Mouse (Mus musculus) heart, adult 2 months (tissue): Measurements from ENCODE around the gene Pfkfb3. TPM values are rescaled to one million over a fixed set of nuclear protein-coding genes. Genes with fewer than 3 reads are reported as not detected.
A peak's percentile ranks its signal among the peaks of the same experiment; 100 is the strongest.

Experiments
- DNase-seq, 2 experiments: peaks; one replicate each; pipeline ENCODE4 v3.0.0; 2021
- H3K27ac ChIP-seq: fragments of 200-600 bp; 2 replicates; pipeline ENCODE4 v1.8.1; 2022
- H3K27me3 ChIP-seq: fragments of 200-500 bp; 2 replicates; pipeline ENCODE4 v1.6.1; 2012; ENCODE audit warnings: mild to moderate bottlenecking, low read length, inconsistent platforms, mixed read lengths; ENCODE audit not compliant: control insufficient read depth, insufficient read depth
- H3K36me3 ChIP-seq: fragments of 200-500 bp; 2 replicates; pipeline ENCODE4 v1.6.1; 2012; ENCODE audit warnings: low read length, inconsistent platforms; ENCODE audit not compliant: control insufficient read depth, insufficient read depth
- H3K4me1 ChIP-seq: fragments of 200-500 bp; 2 replicates; pipeline ENCODE4 v1.6.1; 2011; ENCODE audit warnings: low read length; ENCODE audit not compliant: control insufficient read depth, insufficient read depth
- H3K4me3 ChIP-seq: fragments of 200-600 bp; 2 replicates; pipeline ENCODE4 v1.8.1; 2022
- H3K79me2 ChIP-seq: fragments of 200-500 bp; replicated peaks from 2 replicates; pipeline ENCODE4 v1.6.1; 2012; ENCODE audit warnings: mild to moderate bottlenecking, inconsistent platforms, low read length, moderate library complexity, mixed read lengths; ENCODE audit not compliant: control insufficient read depth, insufficient read depth
- H3K9ac ChIP-seq: fragments of 200-500 bp; 2 replicates; pipeline ENCODE4 v1.6.1; 2012; ENCODE audit warnings: low read depth, mild to moderate bottlenecking, control low read depth, inconsistent platforms, low read length, mixed read lengths
- CTCF ChIP-seq: fragments of 200-600 bp; IDR thresholded peaks from 2 replicates; pipeline ENCODE4 v1.8.1; 2022; ENCODE audit warnings: antibody characterized with exemption, mild to moderate bottlenecking, moderate library complexity
- EP300 ChIP-seq: fragments of 200-500 bp; IDR thresholded peaks from 2 replicates; pipeline ENCODE4 v1.6.1; 2011; ENCODE audit warnings: low read depth, low read length, control low read depth; ENCODE audit not compliant: insufficient read depth
- POLR2A ChIP-seq: fragments of 200-500 bp; IDR thresholded peaks from 2 replicates; pipeline ENCODE4 v1.6.1; 2011; ENCODE audit warnings: mild to moderate bottlenecking, low read depth, low read length, control low read depth; ENCODE audit not compliant: insufficient read depth
- WGBS: fragments of 180-500 bp; shearing (Covaris S2); methylation state at CpG from one replicate; pipeline ENCODE4 v1.1.7; 2018; 5-methylcytosine and 5-hydroxymethylcytosine counted together
- intact Hi-C: fragments of 180-260 bp; cut with DNase I; formaldehyde crosslinking; loops from one replicate; pipeline ENCODE4 v1.15.1; 2025
- polyA plus RNA-seq: library from polyadenylated mRNA; depleted of rRNA; stranded (reverse); fragments of >200 nt; gene quantifications from 2 replicates; pipeline ENCODE4 v1.2.3, GENCODE M21; 2012
- total RNA-seq, 2 experiments: library from RNA; stranded (reverse); gene quantifications; 2 replicates each; pipeline ENCODE4 v1.2.3; 2021

The Pfkfb3 gene
- total and polyA plus RNA-seq, 3 experiments: 9.0 to 14.3 (median 12.1) TPM

DNA sequence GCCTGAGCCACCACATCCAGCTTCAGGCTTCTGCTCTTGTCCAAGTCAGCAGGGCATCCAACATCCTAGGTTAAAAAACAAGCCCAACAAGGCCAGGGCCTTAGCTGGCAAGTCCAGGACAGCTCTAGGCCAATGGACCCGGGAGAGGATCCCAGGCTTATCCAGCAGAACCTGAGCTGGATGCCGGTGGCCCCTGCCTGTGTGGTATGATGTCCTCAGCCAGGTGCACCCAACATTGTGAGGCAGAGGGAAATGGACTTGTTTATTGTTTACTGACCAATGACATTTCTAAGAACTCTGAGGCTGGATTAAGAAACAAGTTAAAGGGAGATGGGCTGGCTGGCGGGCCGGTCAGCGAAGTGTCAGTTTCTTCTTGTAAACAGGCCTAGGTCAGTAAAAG is 27.8 kb downstream of the Pfkfb3 start:
- H3K9ac ChIP-seq: no peak overlapping the region
- TF ChIP-seq CTCF (no peak), POLR2A (no peak), EP300 (no peak)
- H3K4me3 ChIP-seq: no peak overlapping the region
- no peaks in the 10 kb centered on the region for H3K79me2 ChIP-seq
- no peak overlapping the region for H3K27ac ChIP-seq
- H3K27me3 ChIP-seq: no peaks in the 10 kb centered on the region
- intact Hi-C loops: no loop called here
- no peaks in the 10 kb centered on the region for H3K36me3 ChIP-seq
- DNase-seq: no peak
- 92% methylated on average over 5 of the region's 5 CpGs for WGBS
- peaks cover 8% of the 10 kb centered on the region for H3K4me1 ChIP-seq

DNA sequence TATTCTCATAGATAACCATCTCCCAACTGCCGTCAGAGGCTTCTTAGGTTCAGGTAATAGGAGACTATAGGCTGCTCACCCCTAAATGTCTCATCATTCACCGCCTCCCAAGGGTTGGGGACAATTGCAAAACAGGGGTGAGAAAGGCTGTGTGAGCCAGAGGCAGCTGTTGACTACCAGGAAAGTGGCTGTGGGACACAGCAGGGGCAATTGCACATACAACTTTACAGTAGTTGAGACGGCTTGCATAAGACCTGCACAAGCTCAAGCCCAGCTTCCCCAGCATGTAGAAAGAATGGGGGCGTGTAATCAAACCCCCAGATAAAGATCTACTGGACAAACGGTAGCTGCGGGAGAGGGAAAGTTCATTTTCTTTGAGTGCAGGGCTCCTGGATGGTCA is 29.1 kb downstream of the Pfkfb3 start:
- WGBS: 74% methylated on average over 6 of the region's 6 CpGs
- TF ChIP-seq CTCF (no peak), POLR2A (no peak), EP300 (no peak)
- H3K79me2 ChIP-seq: no peaks in the 10 kb centered on the region
- no peak for DNase-seq
- no peak overlapping the region for H3K9ac ChIP-seq
- H3K36me3 ChIP-seq: no peaks in the 10 kb centered on the region
- H3K4me3 ChIP-seq: no peak overlapping the region
- no peaks in the 10 kb centered on the region for H3K27me3 ChIP-seq
- H3K4me1 ChIP-seq: peaks cover 3% of the 10 kb centered on the region
- intact Hi-C loops: no loop called here
- no peak overlapping the region for H3K27ac ChIP-seq

DNA sequence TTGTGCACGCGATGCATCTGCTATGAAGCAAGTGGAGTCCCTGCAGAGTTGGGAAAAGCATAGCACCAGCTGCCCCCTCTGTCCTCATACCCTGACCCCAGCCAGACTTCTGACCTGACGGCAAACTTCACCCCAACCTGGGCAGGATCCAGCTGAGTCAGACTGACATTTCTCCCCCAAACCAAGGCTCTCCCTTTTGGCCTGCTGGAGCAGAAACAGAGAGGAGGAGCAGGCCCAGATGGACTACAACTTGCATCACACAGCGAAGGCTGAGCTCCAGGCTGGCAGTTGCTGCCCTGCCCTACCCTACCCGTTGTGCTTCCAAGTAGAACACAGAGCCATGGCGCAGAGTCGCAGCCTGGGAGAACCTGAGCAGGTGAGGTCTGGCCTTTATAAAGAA is 32.1 kb downstream of the Pfkfb3 start:
- no peak overlapping the region for H3K4me3 ChIP-seq
- no peaks in the 10 kb centered on the region for H3K36me3 ChIP-seq
- H3K79me2 ChIP-seq: no peaks in the 10 kb centered on the region
- intact Hi-C loops: no loop called here
- WGBS: 96% methylated on average over 7 of the region's 7 CpGs
- peaks cover 3% of the 10 kb centered on the region for H3K4me1 ChIP-seq
- H3K27ac ChIP-seq: no peak overlapping the region
- H3K9ac ChIP-seq: no peak overlapping the region
- DNase-seq: peak in 1 of 2 experiments; percentile 18
- TF ChIP-seq CTCF: no peak
- no peak for TF ChIP-seq POLR2A
- no peak for TF ChIP-seq EP300
- H3K27me3 ChIP-seq: no peaks in the 10 kb centered on the region

DNA sequence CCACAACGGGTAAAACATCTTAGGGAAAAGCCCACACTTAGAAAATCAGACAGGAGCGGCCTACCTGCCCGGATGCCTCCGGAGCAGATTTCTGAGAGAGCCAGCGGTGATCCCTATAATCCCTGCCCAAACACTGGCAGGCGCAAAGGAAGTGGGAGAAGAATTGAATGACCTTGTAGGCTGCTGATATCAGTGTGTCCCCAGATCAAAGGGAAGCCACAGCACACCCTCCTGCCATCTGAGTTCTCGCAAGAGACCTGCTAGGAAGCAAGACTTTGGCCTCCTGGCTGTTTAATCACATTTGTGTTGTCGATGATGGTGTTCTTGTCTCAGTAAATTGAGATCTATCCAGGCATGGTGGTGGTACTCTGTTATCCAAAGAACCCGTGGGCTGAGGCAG is 33.1 kb downstream of the Pfkfb3 start:
- H3K9ac ChIP-seq: no peak overlapping the region
- H3K27me3 ChIP-seq: no peaks in the 10 kb centered on the region
- no peaks in the 10 kb centered on the region for H3K36me3 ChIP-seq
- intact Hi-C loops: no loop called here
- peaks cover 3% of the 10 kb centered on the region for H3K4me1 ChIP-seq
- TF ChIP-seq CTCF: no peak
- TF ChIP-seq POLR2A: no peak
- TF ChIP-seq EP300: no peak
- no peaks in the 10 kb centered on the region for H3K79me2 ChIP-seq
- no peak overlapping the region for H3K4me3 ChIP-seq
- no peak overlapping the region for H3K27ac ChIP-seq
- DNase-seq: no peak
- WGBS: 78% methylated on average over 9 of the region's 9 CpGs

DNA sequence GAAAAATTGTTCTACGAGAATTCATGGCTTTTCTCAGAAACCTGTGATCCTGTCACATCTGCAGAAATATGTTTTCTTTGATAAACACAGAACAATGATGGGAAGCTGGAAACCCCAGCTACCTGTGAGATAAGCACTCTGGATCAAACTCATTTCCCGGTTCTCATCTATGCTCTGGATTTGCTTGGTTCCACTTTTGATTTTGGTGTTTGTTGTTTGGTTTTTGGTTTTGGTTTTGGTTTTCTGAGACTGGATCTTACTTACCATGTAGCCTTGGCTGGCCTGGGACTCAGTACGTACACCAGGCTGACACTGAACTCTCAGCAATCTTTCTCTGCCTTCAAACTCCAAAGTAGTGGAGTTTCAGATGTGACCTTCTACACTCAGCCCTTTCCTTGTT is 38.0 kb downstream of the Pfkfb3 start:
- Histone ChIP-seq H3K27ac (peak overlapping the region; percentile 76), H3K36me3 (no peaks in the 10 kb centered on the region), H3K27me3 (no peaks in the 10 kb centered on the region), H3K4me3 (no peak overlapping the region), H3K9ac (no peak overlapping the region), H3K4me1 (peaks cover 13% of the 10 kb centered on the region), H3K79me2 (no peaks in the 10 kb centered on the region)
- TF ChIP-seq EP300: peak; percentile 87; the same call in 1 of the 2 replicates
- peak; percentile 33; the same call in 1 of the 2 replicates for TF ChIP-seq POLR2A
- no peak for TF ChIP-seq CTCF
- DNase-seq: no peak
- intact Hi-C loops: no loop called here
- 48% methylated on average over 3 of the region's 3 CpGs for WGBS

DNA sequence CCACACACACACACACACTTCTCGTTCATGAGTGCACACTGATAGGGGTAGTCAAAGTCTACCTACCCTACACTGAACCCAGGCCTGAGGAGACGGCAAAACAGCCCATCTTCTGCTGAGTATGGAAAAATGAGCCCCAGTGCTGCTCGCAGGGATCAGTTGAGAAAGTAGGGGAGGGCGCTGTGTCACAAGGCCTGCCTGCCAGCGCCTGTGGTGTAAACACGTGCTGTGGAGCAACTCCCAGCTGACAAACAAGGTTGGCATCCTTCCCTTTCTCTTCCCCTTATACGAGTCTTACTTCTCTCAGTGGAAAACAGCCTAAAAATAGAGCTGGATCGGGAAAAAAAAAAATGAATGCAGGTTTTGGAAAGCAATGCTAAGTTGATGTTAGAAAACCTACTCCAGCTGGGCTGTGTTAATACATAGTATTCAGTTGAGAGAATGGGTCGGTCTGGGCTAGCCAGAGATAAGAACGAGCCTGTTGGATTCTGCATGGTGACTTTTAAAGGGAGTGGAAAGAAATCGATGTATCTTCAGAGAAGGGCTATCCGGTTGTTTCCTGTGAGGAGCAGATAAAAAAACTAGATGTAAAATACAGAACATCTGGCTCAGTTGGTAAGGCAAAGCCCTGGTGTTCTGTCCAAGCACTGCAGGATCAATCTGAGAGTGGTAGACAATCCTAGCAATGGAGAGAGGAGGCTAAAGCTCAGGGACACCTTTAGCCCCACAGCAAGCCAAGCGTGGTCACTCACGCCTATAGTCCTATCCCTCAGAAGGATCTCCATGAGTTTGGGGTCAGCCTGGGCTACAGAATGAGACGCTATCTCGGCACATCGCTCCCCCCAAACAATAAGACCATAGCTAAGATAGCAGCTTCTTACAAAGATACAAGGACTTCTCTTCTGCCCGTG is 40.6 kb downstream of the Pfkfb3 start:
- H3K4me1 ChIP-seq: peaks cover 13% of the 10 kb centered on the region
- H3K36me3 ChIP-seq: no peaks in the 10 kb centered on the region
- no peaks in the 10 kb centered on the region for H3K79me2 ChIP-seq
- intact Hi-C loops: no loop called here
- no peak overlapping the region for H3K4me3 ChIP-seq
- WGBS: 36% methylated on average over 18 of the region's 18 CpGs
- H3K9ac ChIP-seq: peak overlapping the region; percentile 64
- TF ChIP-seq POLR2A: peak; percentile 30; the same call in 1 of the 2 replicates
- TF ChIP-seq EP300: peak; percentile 68
- peak; percentile 14; the same call in 1 of the 2 replicates for TF ChIP-seq CTCF
- H3K27ac ChIP-seq: peak overlapping the region; percentile 60
- DNase-seq: peak; percentile 71 to 80
- H3K27me3 ChIP-seq: no peaks in the 10 kb centered on the region
